Comparison of ENCODE assay signal across 8 mouse cellular contexts in the genomic region with DNA sequence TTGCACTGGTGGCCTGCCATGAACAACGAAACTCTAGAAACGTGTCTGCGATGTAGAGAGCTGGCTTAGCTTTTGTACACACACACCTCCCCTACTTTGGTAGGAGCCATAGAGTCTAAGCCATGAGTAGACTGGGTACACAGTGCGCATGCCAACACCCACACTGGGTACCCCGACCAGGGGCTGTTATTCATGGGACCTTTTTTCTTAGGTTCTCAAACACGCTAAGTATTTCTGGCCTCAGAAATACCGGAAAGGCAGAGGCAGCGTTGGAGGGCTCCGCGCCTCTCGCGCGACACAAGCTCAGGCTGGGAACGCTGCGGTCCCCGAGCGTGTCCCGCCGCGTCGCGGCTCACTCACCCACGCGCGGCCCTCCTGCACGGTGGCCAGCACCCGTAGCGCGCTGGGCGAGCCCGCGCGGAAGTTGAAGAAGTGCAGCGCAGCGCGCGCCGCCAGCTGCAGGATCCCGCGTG. TPM values are rescaled to one million over a fixed set of nuclear protein-coding genes. Genes with fewer than 3 reads are reported as not detected.
DNase-seq lines count a peak whose midpoint lies in the region; ATAC-seq and TF ChIP-seq lines count a peak whose summit lies in the region.

No protein-coding gene starts in this region.

- ATAC-seq in forebrain, embryonic 14.5 days, result peak; percentile 68
- peak; percentile 59 for ATAC-seq in kidney, postnatal 0 days (replicated peaks; ENCODE audit: low FRiP score, low read depth)
- peak; percentile 14 for ATAC-seq in megakaryocyte progenitor cell, adult 5-6 weeks (replicated peaks; ENCODE audit: poor library complexity)

- H3K9me3 ChIP-seq in heart, embryonic 10.5 days, result no peaks in the 10 kb centered on the region
- H3K9me3 ChIP-seq in forebrain, embryonic 14.5 days (replicated peaks; ENCODE audit: control insufficient read depth, low read length), result no peaks in the 10 kb centered on the region
- H3K9me3 ChIP-seq in kidney, postnatal 0 days (replicated peaks; ENCODE audit: low read length), result no peaks in the 10 kb centered on the region

- no peak for DNase-seq in heart, embryonic 10.5 days (ENCODE audit: low spot score)
- no peak for DNase-seq in heart, adult 9 months (ENCODE audit: low spot score in 2 of 2)
- peak; percentile 16 for DNase-seq in R1 (ENCODE audit: low read depth, low spot score)
- DNase-seq in forebrain, embryonic 14.5 days (ENCODE audit: low spot score), result peak; percentile 33
- peak; percentile 14 for DNase-seq in kidney, postnatal 0 days (ENCODE audit: low spot score)
- DNase-seq in testis, postnatal 10 days (ENCODE audit: low spot score), result peak; percentile 61
- no peak for DNase-seq in gastrocnemius, postnatal 25 days

- H3K4me1 ChIP-seq in heart, embryonic 10.5 days, result peaks cover 10% of the 10 kb centered on the region
- H3K4me1 ChIP-seq in forebrain, embryonic 14.5 days (ENCODE audit: control insufficient read depth, insufficient read depth, low read length), result no peaks in the 10 kb centered on the region
- H3K4me1 ChIP-seq in kidney, postnatal 0 days (replicated peaks; ENCODE audit: insufficient read depth, low read length), result peaks cover 7% of the 10 kb centered on the region; the same call in 1 of the 2 replicates

- peak overlapping the region; percentile 73 for H3K4me3 ChIP-seq in heart, embryonic 10.5 days
- peak overlapping the region; percentile 52 for H3K4me3 ChIP-seq in forebrain, embryonic 14.5 days (ENCODE audit: low read depth, low read length)
- peak overlapping the region; percentile 56 for H3K4me3 ChIP-seq in kidney, postnatal 0 days (replicated peaks; ENCODE audit: low read depth, low read length)

- H3K4me2 ChIP-seq in forebrain, embryonic 14.5 days (ENCODE audit: low read length), result peak overlapping the region; percentile 100
- peak overlapping the region; percentile 100 for H3K4me2 ChIP-seq in kidney, postnatal 0 days (ENCODE audit: low read length)

- peak overlapping the region; percentile 76 for H3K27ac ChIP-seq in heart, embryonic 10.5 days
- H3K27ac ChIP-seq in forebrain, embryonic 14.5 days (ENCODE audit: low read depth, low read length), result no peak overlapping the region
- no peak overlapping the region for H3K27ac ChIP-seq in kidney, postnatal 0 days

- TF ChIP-seq CTCF in kidney, postnatal 0 days (IDR thresholded peaks at IDR 0.05; ENCODE audit: low read depth), result no peak

- 7% methylated on average over 40 of the region's 40 CpGs for WGBS in heart, embryonic 10.5 days
- 6% methylated on average over 40 of the region's 40 CpGs for WGBS in forebrain, embryonic 14.5 days
- whole genome bisulfite sequencing in kidney, postnatal 0 days, result 5% methylated on average over 40 of the region's 40 CpGs

- no peaks in the 10 kb centered on the region for H3K36me3 ChIP-seq in heart, embryonic 10.5 days
- H3K36me3 ChIP-seq in forebrain, embryonic 14.5 days (ENCODE audit: control insufficient read depth, insufficient read depth, low read length), result no peaks in the 10 kb centered on the region
- H3K36me3 ChIP-seq in kidney, postnatal 0 days (ENCODE audit: insufficient read depth, low read length), result no peaks in the 10 kb centered on the region

- H3K27me3 ChIP-seq in heart, embryonic 10.5 days (ENCODE audit: insufficient read depth, poor library complexity, severe bottlenecking), result peaks cover 48% of the 10 kb centered on the region
- H3K27me3 ChIP-seq in forebrain, embryonic 14.5 days (replicated peaks; ENCODE audit: control insufficient read depth, insufficient read depth, low read length), result peaks cover 19% of the 10 kb centered on the region
- H3K27me3 ChIP-seq in kidney, postnatal 0 days (ENCODE audit: insufficient read depth, low read length), result no peaks in the 10 kb centered on the region; the same call in 1 of the 2 replicates

- peak overlapping the region; percentile 69 for H3K9ac ChIP-seq in forebrain, embryonic 14.5 days (ENCODE audit: low read length)
- H3K9ac ChIP-seq in kidney, postnatal 0 days (ENCODE audit: low read depth, low read length), result peak overlapping the region; percentile 64

RNA-seq across cellular contexts. Expression of gene Rarres1, which starts 0.5 kb away (rescaled TPM):
- polyA plus RNA-seq in heart, embryonic 10.5 days (2016; fragmentation: Nextera tagmentation; extraction: Ambion mirVana), result 1.4 and 2.4 TPM in 2 replicates
- polyA plus RNA-seq in forebrain, embryonic 14.5 days (2014; fragmentation: Nextera tagmentation; extraction: Ambion mirVana), result 0.77 and 1.1 TPM in 2 replicates
- polyA plus RNA-seq in kidney, postnatal 0 days (2015; fragmentation: Nextera tagmentation; extraction: Ambion mirVana), result 6.7 and 7.6 TPM in 2 replicates
- total RNA-seq in megakaryocyte progenitor cell, adult 5-6 weeks (2015), result 0.47 TPM in 1 of 2 replicates, not detected in the other
- total RNA-seq in megakaryocyte progenitor cell, adult 5-6 weeks (2017), result not detected in 2 replicates
- total RNA-seq in gastrocnemius, postnatal 25 days (2021), result 1 to 10 TPM in 1 of 2 experiments, under 1 TPM in 1; 0.28 to 1.1 TPM

RNA-seq across cellular contexts. Expression of gene Lxn, which starts 51.1 kb away (rescaled TPM):
- polyA plus RNA-seq in heart, embryonic 10.5 days (2016; fragmentation: Nextera tagmentation; extraction: Ambion mirVana), result 50.5 and 62.0 TPM in 2 replicates
- polyA plus RNA-seq in forebrain, embryonic 14.5 days (2014; fragmentation: Nextera tagmentation; extraction: Ambion mirVana), result 72.2 and 74.0 TPM in 2 replicates
- 66.6 and 70.1 TPM in 2 replicates for polyA plus RNA-seq in kidney, postnatal 0 days (2015; fragmentation: Nextera tagmentation; extraction: Ambion mirVana)
- 40.7 and 43.7 TPM in 2 replicates for total RNA-seq in megakaryocyte progenitor cell, adult 5-6 weeks (2015)
- total RNA-seq in megakaryocyte progenitor cell, adult 5-6 weeks (2017), result 9.1 and 13.7 TPM in 2 replicates
- total RNA-seq in gastrocnemius, postnatal 25 days (2021), result 1 to 10 TPM; 1.7 to 2.6 TPM

Comparison
In these comparisons a context has a peak if more than half of its experiments do, and no peak if none do; other contexts are left out.
1. DNase-seq: peak in R1 (single experiment), forebrain, embryonic 14.5 days (single experiment), kidney, postnatal 0 days (single experiment) and testis, postnatal 10 days (single experiment); none in heart, embryonic 10.5 days (single experiment), heart, adult 9 months (0 of 2) and gastrocnemius, postnatal 25 days (single experiment).
2. ATAC-seq: peak in every context shown above with its lines; median percentile 68 in forebrain, embryonic 14.5 days; 59 in kidney, postnatal 0 days; 14 in megakaryocyte progenitor cell, adult 5-6 weeks.
3. Peak in every context shown above with its lines, with median percentiles within 50 percentile points of each other: H3K4me3 ChIP-seq.